Mouse (Mus musculus) forebrain, embryonic 10.5 days (tissue): Measurements from ENCODE around the gene Gm11060. TPM values are rescaled to one million over a fixed set of nuclear protein-coding genes. Genes with fewer than 3 reads are reported as not detected.

Experiments
- DNase-seq: peaks from one replicate; pipeline ENCODE4 v3.0.0-alpha.2; 2017; ENCODE audit warnings: low spot score; ENCODE audit errors: extremely low spot score
- H3K27ac ChIP-seq: fragments of 300-500 bp; sonication (generic); 2 replicates; pipeline ENCODE4 v1.5.1; 2016; ENCODE audit warnings: mild to moderate bottlenecking
- H3K27me3 ChIP-seq: fragments of 300-500 bp; sonication (generic); 2 replicates; pipeline ENCODE4 v1.6.1; 2016; ENCODE audit warnings: mild to moderate bottlenecking; ENCODE audit not compliant: poor library complexity, severe bottlenecking
- H3K36me3 ChIP-seq: fragments of 300-500 bp; sonication (generic); replicated peaks from 2 replicates; pipeline ENCODE4 v1.6.1; 2016; ENCODE audit warnings: mild to moderate bottlenecking, moderate library complexity
- H3K4me1 ChIP-seq: fragments of 300-500 bp; sonication (generic); 2 replicates; pipeline ENCODE4 v1.6.1; 2016
- H3K4me3 ChIP-seq: fragments of 300-500 bp; sonication (generic); 2 replicates; pipeline ENCODE4 v1.5.1; 2016; ENCODE audit warnings: mild to moderate bottlenecking, moderate library complexity
- H3K9me3 ChIP-seq: fragments of 300-500 bp; sonication (generic); 2 replicates; pipeline ENCODE4 v1.6.1; 2016; ENCODE audit warnings: mild to moderate bottlenecking, moderate library complexity
- WGBS: fragments of 180-500 bp; shearing (Covaris S2); methylation state at CpG from one replicate; pipeline ENCODE4 v1.1.7; 2016; 5-methylcytosine and 5-hydroxymethylcytosine counted together
- polyA plus RNA-seq: library from polyadenylated mRNA; unstranded; fragments of >200 nt; fragmentation: Nextera tagmentation; extraction: Ambion mirVana; gene quantifications from 2 replicates; pipeline ENCODE4 v1.2.1, GENCODE M21; 2016

Gene Gm11060
- polyA plus RNA-seq, 1 experiment from 2014 or later, result not detected

DNA sequence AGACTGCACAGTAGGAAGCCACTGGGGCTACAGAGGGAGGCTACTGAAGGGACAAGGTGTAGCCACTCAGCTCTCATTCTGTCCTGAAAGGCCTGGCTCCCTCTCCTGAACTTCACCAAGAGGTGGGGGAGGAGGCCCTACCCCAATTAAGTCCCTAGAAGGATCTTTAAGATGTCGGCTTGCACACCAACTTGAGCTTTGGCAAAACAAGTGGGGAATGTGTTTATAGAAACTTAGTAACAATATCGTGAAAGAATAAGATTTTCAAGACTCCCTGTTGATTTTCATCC is 39.9 kb downstream of the Gm11060 start:
- Histone ChIP-seq H3K4me1 (peaks cover 41% of the 10 kb centered on the region), H3K4me3 (no peak overlapping the region), H3K27me3 (peaks cover 100% of the 10 kb centered on the region), H3K9me3 (no peaks in the 10 kb centered on the region), H3K36me3 (no peaks in the 10 kb centered on the region), H3K27ac (no peak overlapping the region)
- WGBS, result 4% methylated on average over 2 of the region's 2 CpGs
- no peak for DNase-seq

DNA sequence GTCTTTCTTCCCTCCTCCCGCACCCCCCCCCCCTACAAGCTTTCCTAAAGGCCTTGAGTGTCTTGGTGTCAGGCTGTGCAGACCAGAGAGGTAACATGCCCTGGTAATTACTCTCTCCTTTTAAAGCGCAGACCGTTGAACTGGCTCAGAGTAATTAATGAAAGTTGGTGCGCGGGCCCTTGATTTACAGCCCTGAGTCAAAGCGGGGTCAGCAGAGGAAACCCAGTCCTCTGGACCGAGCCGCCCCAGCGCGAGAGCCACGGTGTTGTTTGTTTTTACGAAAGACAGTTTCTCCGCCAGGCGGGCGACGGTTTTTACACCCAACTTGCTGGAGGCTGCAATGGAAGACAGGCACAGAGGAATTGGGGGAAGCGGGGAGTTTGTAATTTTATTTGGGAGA is 40.5 kb downstream of the Gm11060 start:
- peaks cover 100% of the 10 kb centered on the region for H3K27me3 ChIP-seq
- no peak overlapping the region for H3K27ac ChIP-seq
- H3K9me3 ChIP-seq, result no peaks in the 10 kb centered on the region
- no peak overlapping the region for H3K4me3 ChIP-seq
- no peaks in the 10 kb centered on the region for H3K36me3 ChIP-seq
- peak; percentile 44 for DNase-seq
- H3K4me1 ChIP-seq, result peaks cover 35% of the 10 kb centered on the region
- under 1% methylated on average over 17 of the region's 17 CpGs for WGBS

DNA sequence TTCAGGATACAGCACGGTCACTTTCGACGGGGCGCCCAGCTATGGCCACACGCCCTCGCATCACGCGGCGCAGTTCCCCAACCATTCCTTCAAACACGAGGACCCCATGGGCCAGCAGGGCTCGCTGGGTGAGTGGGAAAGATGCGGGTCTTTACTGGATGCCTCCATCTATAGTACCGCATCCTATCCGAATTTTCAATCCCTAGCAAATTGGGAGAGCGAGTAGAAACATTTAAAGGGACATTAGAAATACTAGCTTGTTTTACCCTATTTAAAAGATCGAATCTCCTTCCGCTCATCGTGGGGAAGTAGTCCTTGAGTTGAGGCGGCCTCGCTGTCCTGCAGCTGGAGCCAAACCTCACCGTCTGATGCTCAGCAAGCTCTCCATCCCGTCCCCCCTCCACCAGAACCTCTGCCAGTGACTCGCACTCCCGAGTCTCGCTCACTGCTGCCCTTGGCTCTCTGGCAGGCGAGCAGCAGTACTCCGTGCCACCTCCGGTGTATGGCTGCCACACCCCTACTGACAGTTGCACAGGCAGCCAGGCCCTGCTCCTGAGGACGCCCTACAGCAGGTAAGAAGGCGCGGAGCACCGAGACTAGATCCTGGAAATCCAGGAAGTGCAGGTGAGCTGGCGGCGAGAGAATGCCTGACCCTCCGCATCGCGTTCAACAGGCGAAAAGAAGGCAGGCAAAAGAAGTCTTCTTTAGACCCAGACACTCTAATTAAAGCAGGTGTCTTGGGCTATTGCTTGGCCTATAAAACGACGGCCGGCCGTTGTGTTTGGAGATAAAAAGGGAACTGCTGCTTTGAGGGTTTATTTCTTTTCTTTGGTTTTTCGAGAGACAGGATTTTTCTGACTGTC is 41.3 kb downstream of the Gm11060 start:
- WGBS, result under 1% methylated on average over 43 of the region's 43 CpGs

DNA sequence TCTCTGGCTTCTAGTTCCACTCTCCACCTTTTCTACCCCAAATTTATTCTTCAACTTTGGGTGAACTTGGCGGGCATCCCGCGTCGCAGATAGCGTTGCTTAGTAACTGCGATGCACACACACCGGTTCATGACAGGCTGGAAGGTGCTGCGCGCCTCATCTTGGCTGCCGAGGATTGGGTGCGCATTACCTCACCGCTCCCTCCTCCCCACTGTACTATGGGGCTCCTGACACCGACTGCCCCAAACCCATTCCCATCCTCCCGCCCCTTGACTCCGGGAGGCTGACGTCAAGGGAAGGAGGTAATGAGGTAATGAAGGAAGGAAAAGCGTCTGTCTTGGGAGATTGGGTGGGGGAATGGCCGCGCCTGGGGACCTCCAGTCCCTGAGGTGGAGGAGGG is 42.5 kb downstream of the Gm11060 start:
- peak; percentile 34 for DNase-seq
- no peaks in the 10 kb centered on the region for H3K36me3 ChIP-seq
- no peak overlapping the region for H3K4me3 ChIP-seq
- 0% methylated on average over 19 of the region's 19 CpGs for WGBS
- H3K9me3 ChIP-seq, result no peaks in the 10 kb centered on the region
- H3K27me3 ChIP-seq, result peaks cover 100% of the 10 kb centered on the region
- no peak overlapping the region for H3K27ac ChIP-seq
- peaks cover 29% of the 10 kb centered on the region for H3K4me1 ChIP-seq

More for the DNA sequence above, 41.3 kb downstream of the Gm11060 start:
- H3K9me3 ChIP-seq, result no peaks in the 10 kb centered on the region
- H3K36me3 ChIP-seq, result no peaks in the 10 kb centered on the region
- DNase-seq, result peak; percentile 49
- peaks cover 100% of the 10 kb centered on the region for H3K27me3 ChIP-seq
- no peak overlapping the region for H3K4me3 ChIP-seq
- H3K4me1 ChIP-seq, result peaks cover 29% of the 10 kb centered on the region
- H3K27ac ChIP-seq, result no peak overlapping the region

DNA sequence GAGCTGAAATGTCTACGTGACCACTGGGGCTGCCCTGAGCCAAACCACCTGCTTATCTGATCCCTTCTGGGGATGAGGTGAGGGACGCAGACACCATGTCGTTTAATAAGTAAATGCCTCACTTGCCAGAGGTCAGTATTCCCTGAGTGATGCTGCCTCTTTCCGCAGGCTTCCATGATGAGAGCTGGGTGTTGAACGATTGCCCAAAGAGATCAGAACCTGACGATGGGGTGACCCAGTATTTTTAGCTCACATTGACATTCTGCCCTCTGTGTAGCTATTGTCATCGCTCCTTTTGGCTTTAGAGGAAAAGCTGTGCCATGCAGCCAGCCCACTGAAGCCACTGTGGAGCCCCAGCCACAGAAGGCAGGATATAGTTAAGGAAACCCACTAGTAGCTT is 47.7 kb downstream of the Gm11060 start:
- 79% methylated on average over 7 of the region's 7 CpGs for WGBS
- DNase-seq, result no peak
- Histone ChIP-seq H3K9me3 (no peaks in the 10 kb centered on the region), H3K36me3 (no peaks in the 10 kb centered on the region), H3K4me3 (no peak overlapping the region), H3K27ac (no peak overlapping the region), H3K4me1 (peaks cover 10% of the 10 kb centered on the region), H3K27me3 (peaks cover 76% of the 10 kb centered on the region)

DNA sequence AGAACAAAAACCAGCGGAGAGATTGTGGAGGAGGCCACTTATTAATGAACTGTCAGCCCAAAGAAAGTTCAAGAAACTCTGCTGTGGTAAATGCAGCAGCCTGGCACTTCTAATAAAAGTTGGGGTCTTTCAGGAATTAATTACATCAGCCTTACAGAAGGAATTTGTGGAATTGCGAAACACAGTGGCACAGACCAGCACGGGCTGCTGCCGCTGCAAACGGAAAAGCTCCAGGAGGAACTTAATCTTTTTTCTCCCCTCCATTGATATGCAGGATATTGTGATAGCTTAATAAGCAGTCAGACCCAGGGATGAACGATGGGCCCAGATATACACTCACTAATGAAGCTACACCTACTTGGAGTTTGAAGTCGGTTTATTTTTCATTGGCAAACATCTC is 49.6 kb downstream of the Gm11060 start:
- Histone ChIP-seq H3K9me3 (no peaks in the 10 kb centered on the region), H3K4me3 (no peak overlapping the region), H3K36me3 (no peaks in the 10 kb centered on the region), H3K27ac (no peak overlapping the region), H3K27me3 (peaks cover 57% of the 10 kb centered on the region), H3K4me1 (peaks cover 9% of the 10 kb centered on the region)
- 56% methylated on average over 7 of the region's 7 CpGs for WGBS
- DNase-seq, result no peak

Other genes with a start within 250 kb of the Gm11060 start
- gene Prrg4, start 242.1 kb upstream of the Gm11060 start, polyA plus RNA-seq, result 0.71 and 0.77 TPM in 2 replicates
- 2.9 and 4.5 TPM in 2 replicates for gene Ccdc73, start 224.2 kb upstream of the Gm11060 start, polyA plus RNA-seq
- 313 and 318 TPM in 2 replicates for gene Eif3m, start 74.9 kb upstream of the Gm11060 start, polyA plus RNA-seq
- gene Wt1, start 34.5 kb downstream of the Gm11060 start, polyA plus RNA-seq, result 0.12 and 0.21 TPM in 2 replicates
- gene Them7, start 132.3 kb downstream of the Gm11060 start, polyA plus RNA-seq, result 0.55 and 0.86 TPM in 2 replicates